Mouse (Mus musculus): Measurements from ENCODE around the gene Blvrb. TPM values are rescaled to one million over a fixed set of nuclear protein-coding genes. Genes with fewer than 3 reads are reported as not detected.
A peak's percentile ranks its signal among the peaks of the same experiment; 100 is the strongest.

The Blvrb gene
- polyA plus RNA-seq, 1 experiment from 2014 or later: 50.8 TPM

GRCm38 (mm10) chr7:27448421-27449206 lies 836 bp downstream of the Blvrb start:
- no peak for ATAC-seq (ENCODE audit: low FRiP score, low TSS enrichment)
- Histone ChIP-seq H3K4me3 (ENCODE audit: low read length) (peak overlapping the region; percentile 65), H3K4me2 (replicated peaks; ENCODE audit: low read depth, low read length) (peak overlapping the region; percentile 95), H3K9me3 (ENCODE audit: low read length) (no peaks in the 10 kb centered on the region), H3K4me1 (ENCODE audit: insufficient read depth, low read length) (peaks cover 14% of the 10 kb centered on the region), H3K27ac (ENCODE audit: low read length) (no peak overlapping the region), H3K9ac (replicated peaks; ENCODE audit: low read length) (peak overlapping the region; percentile 74), H3K27me3 (ENCODE audit: insufficient read depth, low read length) (peaks cover 17% of the 10 kb centered on the region), H3K36me3 (ENCODE audit: insufficient read depth, low read length) (no peaks in the 10 kb centered on the region)
- 56% methylated on average over 15 of the region's 15 CpGs for WGBS

GRCm38 (mm10) chr7:27449256-27449862 lies 1.6 kb downstream of the Blvrb start:
- H3K27ac ChIP-seq (ENCODE audit: low read length): no peak overlapping the region
- no peak overlapping the region for H3K4me2 ChIP-seq (replicated peaks; ENCODE audit: low read depth, low read length)
- no peak overlapping the region for H3K4me3 ChIP-seq (ENCODE audit: low read length)
- H3K36me3 ChIP-seq (ENCODE audit: insufficient read depth, low read length): no peaks in the 10 kb centered on the region
- no peak overlapping the region for H3K9ac ChIP-seq (replicated peaks; ENCODE audit: low read length)
- peaks cover 17% of the 10 kb centered on the region for H3K27me3 ChIP-seq (ENCODE audit: insufficient read depth, low read length)
- peaks cover 14% of the 10 kb centered on the region for H3K4me1 ChIP-seq (ENCODE audit: insufficient read depth, low read length)
- 57% methylated on average over 10 of the region's 10 CpGs for WGBS
- ATAC-seq (ENCODE audit: low FRiP score, low TSS enrichment): no peak
- H3K9me3 ChIP-seq (ENCODE audit: low read length): no peaks in the 10 kb centered on the region

- Histone ChIP-seq H3K4me3 (ENCODE audit: low read length) (no peak overlapping the region), H3K9me3 (ENCODE audit: low read length) (no peaks in the 10 kb centered on the region), H3K9ac (replicated peaks; ENCODE audit: low read length) (no peak overlapping the region), H3K4me2 (replicated peaks; ENCODE audit: low read depth, low read length) (no peak overlapping the region), H3K27me3 (ENCODE audit: insufficient read depth, low read length) (peaks cover 5% of the 10 kb centered on the region), H3K27ac (ENCODE audit: low read length) (no peak overlapping the region), H3K4me1 (ENCODE audit: insufficient read depth, low read length) (peaks cover 14% of the 10 kb centered on the region), H3K36me3 (ENCODE audit: insufficient read depth, low read length) (no peaks in the 10 kb centered on the region)
- WGBS: 96% methylated on average over 2 of the region's 2 CpGs
- ATAC-seq (ENCODE audit: low FRiP score, low TSS enrichment): no peak
Observed at GRCm38 (mm10) chr7:27451359-27451758, 3.6 kb downstream of the Blvrb start.

GRCm38 (mm10) chr7:27452206-27452770 lies 4.5 kb downstream of the Blvrb start:
- no peak overlapping the region for H3K4me2 ChIP-seq (replicated peaks; ENCODE audit: low read depth, low read length)
- H3K36me3 ChIP-seq (ENCODE audit: insufficient read depth, low read length): no peaks in the 10 kb centered on the region
- no peaks in the 10 kb centered on the region for H3K9me3 ChIP-seq (ENCODE audit: low read length)
- H3K9ac ChIP-seq (replicated peaks; ENCODE audit: low read length): no peak overlapping the region
- WGBS: 55% methylated on average over 13 of the region's 13 CpGs
- no peak overlapping the region for H3K27ac ChIP-seq (ENCODE audit: low read length)
- no peaks in the 10 kb centered on the region for H3K27me3 ChIP-seq (ENCODE audit: insufficient read depth, low read length)
- H3K4me1 ChIP-seq (ENCODE audit: insufficient read depth, low read length): peaks cover 6% of the 10 kb centered on the region; the same call in 1 of the 2 replicates
- H3K4me3 ChIP-seq (ENCODE audit: low read length): no peak overlapping the region
- no peak for ATAC-seq (ENCODE audit: low FRiP score, low TSS enrichment)

- Histone ChIP-seq H3K36me3 (ENCODE audit: insufficient read depth, low read length) (no peaks in the 10 kb centered on the region), H3K4me1 (ENCODE audit: insufficient read depth, low read length) (no peaks in the 10 kb centered on the region), H3K4me3 (ENCODE audit: low read length) (no peak overlapping the region), H3K9me3 (ENCODE audit: low read length) (no peaks in the 10 kb centered on the region), H3K9ac (replicated peaks; ENCODE audit: low read length) (no peak overlapping the region), H3K4me2 (replicated peaks; ENCODE audit: low read depth, low read length) (no peak overlapping the region), H3K27me3 (ENCODE audit: insufficient read depth, low read length) (no peaks in the 10 kb centered on the region), H3K27ac (ENCODE audit: low read length) (no peak overlapping the region)
- ATAC-seq (ENCODE audit: low FRiP score, low TSS enrichment): no peak
- WGBS: 67% methylated on average over 10 of the region's 10 CpGs
Observed at GRCm38 (mm10) chr7:27454461-27455121, 6.8 kb downstream of the Blvrb start.

GRCm38 (mm10) chr7:27455273-27455672 lies 7.5 kb downstream of the Blvrb start:
- Histone ChIP-seq H3K4me3 (ENCODE audit: low read length) (no peak overlapping the region), H3K9me3 (ENCODE audit: low read length) (no peaks in the 10 kb centered on the region), H3K27ac (ENCODE audit: low read length) (no peak overlapping the region), H3K4me2 (replicated peaks; ENCODE audit: low read depth, low read length) (no peak overlapping the region), H3K9ac (replicated peaks; ENCODE audit: low read length) (no peak overlapping the region), H3K36me3 (ENCODE audit: insufficient read depth, low read length) (no peaks in the 10 kb centered on the region), H3K4me1 (ENCODE audit: insufficient read depth, low read length) (no peaks in the 10 kb centered on the region), H3K27me3 (ENCODE audit: insufficient read depth, low read length) (no peaks in the 10 kb centered on the region)
- WGBS: 89% methylated on average over 3 of the region's 3 CpGs
- ATAC-seq (ENCODE audit: low FRiP score, low TSS enrichment): no peak

- Histone ChIP-seq H3K9ac (replicated peaks; ENCODE audit: low read length) (no peak overlapping the region), H3K4me2 (replicated peaks; ENCODE audit: low read depth, low read length) (no peak overlapping the region), H3K27ac (ENCODE audit: low read length) (no peak overlapping the region), H3K27me3 (ENCODE audit: insufficient read depth, low read length) (no peaks in the 10 kb centered on the region), H3K4me1 (ENCODE audit: insufficient read depth, low read length) (no peaks in the 10 kb centered on the region), H3K36me3 (ENCODE audit: insufficient read depth, low read length) (no peaks in the 10 kb centered on the region), H3K4me3 (ENCODE audit: low read length) (no peak overlapping the region), H3K9me3 (ENCODE audit: low read length) (no peaks in the 10 kb centered on the region)
- ATAC-seq (ENCODE audit: low FRiP score, low TSS enrichment): no peak
- whole genome bisulfite sequencing: 88% methylated on average over 4 of the region's 4 CpGs
Observed at GRCm38 (mm10) chr7:27458614-27459013, 10.8 kb downstream of the Blvrb start.

- H3K27me3 ChIP-seq (ENCODE audit: insufficient read depth, low read length): no peaks in the 10 kb centered on the region
- no peaks in the 10 kb centered on the region for H3K36me3 ChIP-seq (ENCODE audit: insufficient read depth, low read length)
- H3K4me1 ChIP-seq (ENCODE audit: insufficient read depth, low read length): no peaks in the 10 kb centered on the region
- no peak overlapping the region for H3K9ac ChIP-seq (replicated peaks; ENCODE audit: low read length)
- H3K9me3 ChIP-seq (ENCODE audit: low read length): no peaks in the 10 kb centered on the region
- H3K27ac ChIP-seq (ENCODE audit: low read length): no peak overlapping the region
- H3K4me3 ChIP-seq (ENCODE audit: low read length): no peak overlapping the region
- WGBS: 94% methylated on average over 5 of the region's 5 CpGs
- no peak overlapping the region for H3K4me2 ChIP-seq (replicated peaks; ENCODE audit: low read depth, low read length)
- no peak for ATAC-seq (ENCODE audit: low FRiP score, low TSS enrichment)
Observed at GRCm38 (mm10) chr7:27459640-27460039, 11.9 kb downstream of the Blvrb start.

GRCm38 (mm10) chr7:27460477-27460876 lies 12.7 kb downstream of the Blvrb start:
- Histone ChIP-seq H3K4me1 (ENCODE audit: insufficient read depth, low read length) (no peaks in the 10 kb centered on the region), H3K4me3 (ENCODE audit: low read length) (no peak overlapping the region), H3K27me3 (ENCODE audit: insufficient read depth, low read length) (no peaks in the 10 kb centered on the region), H3K9me3 (ENCODE audit: low read length) (no peaks in the 10 kb centered on the region), H3K4me2 (replicated peaks; ENCODE audit: low read depth, low read length) (no peak overlapping the region), H3K36me3 (ENCODE audit: insufficient read depth, low read length) (no peaks in the 10 kb centered on the region), H3K27ac (ENCODE audit: low read length) (no peak overlapping the region), H3K9ac (replicated peaks; ENCODE audit: low read length) (no peak overlapping the region)
- no peak for ATAC-seq (ENCODE audit: low FRiP score, low TSS enrichment)
- WGBS: 67% methylated on average over 6 of the region's 6 CpGs
